Mouse (Mus musculus) 3134 (cell line): ENCODE measurements around the gene Gper1.

Experiments
- DNase-seq: peaks from one replicate; pipeline ENCODE4 v3.0.0-alpha.2; 2011; ENCODE audit warnings: low spot score; ENCODE audit not compliant: insufficient read length; ENCODE audit errors: extremely low read depth

The Gper1 gene

GRCm38 (mm10) chr5:139411117-139411516, 11.8 kb upstream of the Gper1 start:
- DNase-seq: no peak

- no peak for DNase-seq
Observed at GRCm38 (mm10) chr5:139411665-139412314, 11.2 kb upstream of the Gper1 start.

DNA sequence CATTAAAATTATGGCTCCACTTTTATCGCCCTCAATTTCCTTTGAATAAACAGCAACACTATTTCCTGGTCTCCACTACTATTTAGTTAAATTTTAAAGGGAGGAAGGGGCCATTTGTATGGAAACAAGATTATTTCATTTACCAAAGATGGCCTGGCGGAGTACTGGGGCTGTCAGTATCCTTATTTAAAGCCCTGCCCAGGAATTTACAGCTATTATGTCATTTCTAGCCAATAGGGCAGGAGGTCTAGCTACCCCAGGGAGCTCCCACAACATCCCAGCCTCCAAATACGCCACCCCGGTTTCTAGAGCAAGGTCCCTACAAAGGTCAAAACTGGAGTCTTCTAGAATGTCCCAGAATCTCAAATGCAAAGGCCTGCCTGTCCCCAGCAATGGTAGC, 9.4 kb upstream of the Gper1 start:
- DNase-seq: no peak

DNA sequence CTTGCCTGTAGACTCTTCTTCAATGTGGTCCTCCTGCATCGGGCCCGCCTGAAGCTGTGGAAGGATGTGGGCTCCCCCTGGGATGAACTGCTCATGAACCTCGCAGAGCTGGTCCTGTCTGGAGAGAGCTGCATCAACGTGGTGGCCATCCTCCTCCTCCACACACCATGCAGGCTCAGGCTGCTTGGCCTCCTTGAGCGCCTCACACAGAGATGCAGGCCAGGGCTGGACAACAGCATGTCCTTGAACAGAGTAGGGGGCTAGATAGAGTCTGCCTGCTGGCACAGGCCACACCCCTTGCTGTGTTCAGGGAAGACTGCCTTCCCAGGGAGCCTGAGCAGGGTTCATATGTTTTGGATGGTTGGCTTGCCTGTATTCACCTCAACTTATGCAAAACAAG, 8.0 kb upstream of the Gper1 start:
- no peak for DNase-seq

GRCm38 (mm10) chr5:139416942-139417341, 6.0 kb upstream of the Gper1 start:
- DNase-seq: no peak

GRCm38 (mm10) chr5:139417480-139417879, 5.5 kb upstream of the Gper1 start:
- DNase-seq: no peak

GRCm38 (mm10) chr5:139418110-139418509, 4.8 kb upstream of the Gper1 start:
- DNase-seq: no peak

GRCm38 (mm10) chr5:139418633-139419032, 4.3 kb upstream of the Gper1 start:
- no peak for DNase-seq

- DNase-seq: no peak
Observed at GRCm38 (mm10) chr5:139425198-139425597, 2.2 kb downstream of the Gper1 start.

- no peak for DNase-seq
Observed at GRCm38 (mm10) chr5:139427001-139427400, 4.0 kb downstream of the Gper1 start.

- DNase-seq: no peak
Observed at GRCm38 (mm10) chr5:139427989-139428388, 5.0 kb downstream of the Gper1 start.

- DNase-seq: no peak
Observed at GRCm38 (mm10) chr5:139429818-139430341, 6.9 kb downstream of the Gper1 start.

DNA sequence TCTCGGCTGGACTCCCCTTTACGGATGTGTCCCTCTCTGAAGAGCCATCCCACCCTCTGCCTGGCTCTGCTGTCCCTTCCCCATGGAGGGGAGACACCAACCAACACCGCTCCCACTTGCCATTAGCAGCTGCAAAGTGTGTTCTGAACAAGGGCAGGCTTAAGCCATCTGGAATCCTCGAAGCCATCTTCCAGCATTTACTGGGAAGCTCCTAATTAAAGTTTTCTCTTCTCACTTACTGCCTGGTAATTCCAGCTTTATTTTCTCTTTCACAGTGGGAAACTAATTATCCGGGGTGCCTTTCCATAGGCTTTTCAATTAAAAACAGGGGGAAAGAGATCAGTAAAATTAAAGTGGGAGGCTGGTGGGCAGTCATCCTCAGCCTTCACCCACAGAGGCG, 9.4 kb downstream of the Gper1 start:
- DNase-seq: no peak

DNA sequence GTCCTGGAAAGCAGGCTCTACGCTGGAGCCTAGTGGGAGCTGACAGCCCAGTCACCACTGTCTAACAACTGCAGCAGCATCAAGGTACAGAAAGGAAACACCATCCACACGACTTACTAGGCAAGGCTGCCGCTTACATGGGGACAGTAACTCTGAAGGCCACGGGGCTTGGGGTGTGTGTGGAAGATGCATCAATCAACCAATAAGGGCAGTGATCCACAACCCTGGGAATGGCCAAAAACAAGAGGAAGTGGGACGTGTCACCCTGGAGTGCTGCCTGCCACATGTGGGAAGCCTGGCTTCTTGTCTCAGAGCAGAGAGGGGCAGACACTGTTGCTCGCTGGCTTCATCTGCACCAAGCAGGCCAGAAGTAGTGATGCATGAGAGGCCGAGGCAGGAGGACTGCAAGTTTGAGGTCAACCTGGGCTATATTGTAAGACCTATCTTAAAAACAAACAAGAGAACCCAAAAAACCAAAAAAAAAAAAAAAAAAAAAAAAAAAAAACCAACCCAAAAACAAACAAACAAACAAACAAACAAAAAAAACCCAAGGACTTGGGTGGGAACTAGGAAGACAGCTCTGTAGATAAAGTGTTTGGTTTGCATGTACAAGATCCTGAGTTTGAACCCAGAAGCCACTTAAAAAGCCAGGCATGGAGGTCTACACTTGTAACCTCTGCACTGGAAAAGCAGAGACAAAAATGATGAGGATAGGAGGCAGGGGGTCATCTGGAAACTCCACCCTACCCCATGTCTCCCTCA, 10.0 kb downstream of the Gper1 start:
- no peak for DNase-seq

DNA sequence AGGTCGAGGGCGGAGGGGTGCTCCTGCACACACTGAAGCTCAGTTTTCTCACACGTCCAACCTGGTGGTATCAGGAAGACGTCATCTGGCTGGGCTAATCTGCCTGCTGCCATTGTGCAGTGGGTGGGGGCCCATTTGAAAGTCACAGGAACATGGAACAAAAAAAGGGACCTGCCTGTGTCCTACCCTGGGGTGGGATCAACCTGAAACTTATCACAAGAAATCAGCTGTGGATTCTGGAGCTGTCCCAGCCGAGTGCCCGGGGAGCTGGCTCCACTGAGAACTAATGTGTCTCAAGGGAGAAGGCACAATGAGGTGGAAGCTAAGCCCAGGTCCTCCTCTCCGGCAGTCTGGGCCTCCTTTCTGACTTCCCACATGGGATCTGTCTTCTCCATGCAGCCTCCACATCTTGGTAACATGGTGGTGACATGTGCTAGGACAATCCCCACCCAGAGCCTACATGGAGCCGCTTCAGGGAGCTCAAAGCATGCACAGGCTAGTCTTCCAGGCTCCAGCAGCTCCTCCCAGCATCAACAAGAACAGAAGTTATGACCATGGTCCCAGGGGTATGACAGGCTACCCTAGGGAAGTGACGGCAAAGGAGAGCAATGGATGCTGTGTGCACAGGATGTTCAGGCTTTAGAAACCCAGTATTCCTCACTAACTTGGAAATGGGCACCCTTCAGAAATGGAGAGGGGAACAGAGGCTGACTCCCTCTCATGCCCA, 11.1 kb downstream of the Gper1 start:
- DNase-seq: no peak

DNA sequence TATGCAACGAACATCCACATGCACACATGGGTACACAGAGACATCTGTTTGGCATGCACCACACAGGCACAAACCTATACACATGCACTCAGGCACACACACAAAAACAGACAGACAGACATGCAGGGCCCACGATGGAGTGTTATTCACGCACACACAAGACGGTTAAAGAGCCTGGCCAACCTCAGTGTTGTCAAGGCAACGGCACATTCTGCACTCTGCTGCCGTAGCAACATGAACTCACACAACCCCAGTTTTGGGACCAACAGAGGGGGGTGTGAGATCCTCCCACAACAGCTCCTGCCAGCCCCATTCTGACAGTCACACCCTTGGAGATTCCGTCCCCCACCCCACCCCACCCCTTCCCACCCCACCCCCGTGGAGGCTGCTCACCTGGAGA, 12.0 kb downstream of the Gper1 start:
- no peak for DNase-seq

GRCm38 (mm10) chr5:139437769-139438168, 14.8 kb downstream of the Gper1 start:
- DNase-seq: no peak

- DNase-seq: no peak
Observed at GRCm38 (mm10) chr5:139438440-139438839, 15.5 kb downstream of the Gper1 start.

- DNase-seq: no peak
Observed at GRCm38 (mm10) chr5:139440451-139440850, 17.5 kb downstream of the Gper1 start.

DNA sequence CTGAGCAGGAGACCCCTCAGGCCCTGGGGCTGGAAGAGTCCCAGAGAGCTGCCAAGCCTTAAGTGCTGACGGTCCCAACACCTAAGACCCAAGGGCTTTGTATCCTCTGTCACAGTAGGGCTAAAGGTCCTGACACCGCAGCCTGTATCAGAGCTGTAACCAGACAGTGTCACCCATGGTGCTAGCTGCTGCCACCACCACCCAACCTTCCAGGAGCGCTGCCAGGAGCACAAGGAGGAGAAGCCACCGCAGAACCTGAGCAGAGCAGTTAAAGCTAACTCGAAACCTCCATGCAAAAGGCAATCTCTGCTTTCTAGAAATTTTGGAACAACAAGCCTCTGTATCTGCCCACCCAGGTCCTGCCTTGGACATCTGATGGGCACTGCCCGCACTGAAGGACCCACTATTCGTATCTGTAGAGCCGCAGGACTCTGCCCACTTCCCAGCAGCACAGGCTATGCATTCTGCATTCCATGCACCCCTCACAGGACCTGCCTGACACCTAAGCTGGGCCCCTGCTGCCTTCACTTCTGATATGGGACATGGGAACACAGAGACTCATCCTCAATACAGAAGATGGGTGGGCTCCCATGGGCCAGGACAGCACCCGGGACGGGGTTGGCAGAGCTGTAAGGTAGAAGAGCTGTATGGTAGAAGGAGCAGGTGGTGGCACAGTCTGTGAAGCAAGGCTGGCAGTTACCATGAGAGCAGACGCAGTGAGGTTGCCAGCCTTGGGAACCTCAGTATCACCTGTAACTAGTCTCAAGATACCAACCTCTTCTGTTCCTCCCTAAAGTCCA, 18.2 kb downstream of the Gper1 start:
- DNase-seq: no peak

DNA sequence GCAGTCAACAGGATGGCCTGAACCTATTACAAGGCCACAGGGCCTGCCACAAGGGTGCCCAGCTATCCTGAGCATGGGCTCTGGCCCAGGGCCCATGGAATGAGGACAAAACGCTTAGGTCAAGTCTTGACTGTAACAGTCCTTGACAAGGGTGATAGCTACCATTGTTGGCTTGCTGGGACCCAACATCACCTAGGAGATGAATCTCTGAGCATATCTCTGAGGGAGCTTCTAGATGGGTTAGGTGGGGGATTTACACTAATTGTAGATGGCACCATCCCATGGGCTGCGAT, 18.7 kb downstream of the Gper1 start:
- DNase-seq: no peak
